Mouse (Mus musculus): ENCODE data around the gene Ctdsp2.

Gene Ctdsp2

DNA sequence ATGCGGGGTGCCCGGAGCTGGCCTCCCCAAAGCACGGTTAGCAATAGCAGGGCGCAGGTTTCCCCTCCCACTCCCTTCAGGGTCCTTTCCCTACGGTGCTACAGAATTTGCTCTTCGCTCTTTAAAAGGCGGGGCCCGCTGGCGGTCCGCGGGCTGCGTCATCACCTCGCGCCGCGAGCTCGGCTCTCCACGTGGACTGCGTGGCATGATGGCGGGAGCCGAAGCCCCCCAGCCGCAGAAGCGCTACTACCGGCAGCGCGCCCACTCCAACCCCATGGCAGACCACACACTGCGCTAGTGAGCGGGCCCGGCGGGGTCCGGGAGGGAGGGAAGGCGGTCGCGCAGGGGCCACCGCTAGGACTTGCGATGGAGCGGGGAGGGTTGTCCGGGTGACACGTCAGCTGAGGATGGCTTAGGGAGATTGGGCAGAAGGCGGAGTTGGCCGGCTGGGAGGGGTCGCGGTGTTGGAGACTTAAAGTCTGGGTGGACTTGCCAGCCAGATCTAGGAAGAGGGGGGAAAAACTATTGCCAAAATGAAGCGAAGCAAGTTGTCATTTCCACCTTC is 63.3 kb downstream of the Ctdsp2 start:
- CTCF ChIA-PET: no interaction called here

DNA sequence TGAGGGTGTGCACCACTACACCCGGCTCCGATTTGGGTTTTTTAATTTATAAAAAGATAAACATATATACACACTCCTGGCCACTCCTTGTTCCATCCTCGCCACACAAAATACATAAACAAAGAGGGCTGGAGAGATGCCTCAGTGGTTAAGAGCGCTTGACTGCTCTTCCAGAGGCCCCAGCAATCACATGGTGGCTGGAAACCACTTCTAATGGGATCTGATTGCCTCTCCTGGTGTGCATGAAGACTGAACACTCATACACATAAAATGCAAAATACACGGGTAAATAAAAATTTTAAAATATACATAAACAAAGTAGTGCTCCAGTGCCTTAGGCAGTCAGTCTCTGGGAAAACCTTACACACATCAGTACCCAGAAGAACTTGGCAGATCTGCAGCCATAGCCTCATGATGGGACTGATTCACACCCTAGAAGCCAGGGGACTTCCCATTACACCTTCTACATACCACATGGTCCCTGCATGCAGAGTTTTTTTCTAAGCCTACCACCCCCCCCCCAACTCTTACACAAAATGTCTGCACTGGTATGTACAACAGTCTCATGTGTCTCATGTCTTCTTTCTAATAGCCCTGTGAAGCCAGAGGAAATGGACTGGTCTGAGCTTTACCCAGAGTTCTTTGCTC is 64.1 kb downstream of the Ctdsp2 start:
- CTCF ChIA-PET: no interaction called here

DNA sequence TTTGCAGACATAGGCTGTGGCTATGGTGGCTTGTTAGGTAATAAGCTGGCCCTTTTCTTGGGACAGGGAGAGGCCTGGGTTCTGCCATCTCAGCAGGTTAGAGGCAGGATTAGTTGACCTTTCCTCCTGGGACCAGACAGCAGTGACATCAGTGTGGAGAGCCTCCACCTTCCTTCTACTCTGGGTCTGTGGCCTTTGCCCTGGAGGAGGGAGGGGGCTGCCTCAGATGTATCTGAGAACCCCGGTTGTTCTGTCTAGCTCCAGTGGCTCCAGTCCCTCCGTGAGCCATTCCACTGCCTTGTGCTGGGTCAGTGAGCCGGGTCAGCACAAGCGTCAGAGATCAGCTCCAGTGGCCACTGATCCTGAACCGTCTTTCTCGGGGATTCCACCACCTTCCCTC is 64.7 kb downstream of the Ctdsp2 start:
- CTCF ChIA-PET: no interaction called here

DNA sequence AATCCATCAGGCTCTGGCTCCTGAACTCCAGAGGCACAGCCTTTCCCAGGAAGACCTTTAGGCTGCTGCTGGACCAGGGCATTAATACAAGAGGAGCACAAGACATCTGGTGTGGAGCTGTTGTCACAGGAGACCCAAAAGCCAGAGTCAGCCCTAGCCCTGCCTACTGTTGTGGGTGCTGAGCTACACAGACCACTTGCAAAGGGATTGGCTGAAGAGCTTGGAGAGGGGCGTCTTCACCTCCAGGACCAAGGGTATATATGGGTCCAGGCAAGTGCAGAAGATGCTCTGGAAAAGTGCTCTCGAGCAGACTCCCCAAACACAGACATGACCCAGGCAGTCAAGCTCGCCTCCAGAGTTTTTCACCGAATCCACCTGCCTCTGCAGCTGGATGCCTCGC is 69.4 kb downstream of the Ctdsp2 start, which contains the start of gene Cyp27b1:
TSS of gene Cyp27b1 (plus strand) at position 297 of the 400 bp plus-strand sequence.
- CTCF ChIA-PET: no interaction called here

DNA sequence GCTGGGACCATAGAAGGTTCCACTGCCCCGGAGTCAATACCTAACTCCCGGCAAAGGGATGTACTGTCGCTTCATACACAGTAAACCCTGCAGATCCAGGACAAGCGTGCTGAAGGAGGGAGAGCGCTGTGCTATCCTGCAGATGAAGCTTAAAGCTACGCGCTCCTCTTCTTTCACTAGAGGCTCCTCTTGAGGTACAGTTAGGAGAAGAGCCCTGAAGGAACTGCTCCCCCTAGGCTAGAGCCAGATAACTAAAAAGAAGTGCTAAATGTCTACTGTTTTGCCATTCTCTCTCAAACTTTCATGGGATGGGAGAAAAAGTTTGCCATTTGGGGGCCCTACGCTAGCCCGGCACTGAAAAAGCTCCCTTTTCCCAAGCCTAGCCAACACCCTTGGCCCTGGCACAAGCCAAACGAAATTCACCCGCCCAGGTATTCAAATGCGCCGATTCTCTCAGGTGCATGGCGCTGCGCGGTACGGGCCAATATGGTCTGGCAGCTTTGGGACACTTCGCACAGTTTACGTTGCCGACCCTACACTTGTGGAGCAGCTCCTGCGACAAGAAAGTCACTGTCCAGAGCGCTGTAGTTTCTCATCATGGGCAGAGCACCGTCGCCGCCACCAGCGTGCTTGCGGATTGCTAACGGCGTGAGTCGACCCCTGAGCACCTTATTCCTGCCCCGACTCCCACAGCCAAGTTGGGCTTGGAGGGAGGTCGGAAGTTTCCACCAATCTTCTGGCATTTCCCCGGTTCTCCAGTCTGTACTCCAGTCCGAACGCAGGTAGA is 70.3 kb downstream of the Ctdsp2 start:
- CTCF ChIA-PET: no interaction called here

Data from spleen, embryonic (tissue).